Mouse (Mus musculus) heart, embryonic 15.5 days (tissue): Measurements from ENCODE around the gene Pgam1. TPM values are rescaled to one million over a fixed set of nuclear protein-coding genes. Genes with fewer than 3 reads are reported as not detected.

Source experiments
- ATAC-seq: fragments of 200-750 bp; cut with Nextera tagmentation; replicated peaks from 2 replicates; pipeline ENCODE4 v1.8.0; 2017; ENCODE audit warnings: low read depth, moderate TSS enrichment; ENCODE audit not compliant: insufficient number of reproducible peaks, insufficient read depth, low FRiP score
- H3K27ac ChIP-seq: fragments of 300-500 bp; sonication (generic); 2 replicates; pipeline ENCODE4 v1.5.1; 2015; ENCODE audit warnings: mild to moderate bottlenecking, inconsistent platforms
- H3K27me3 ChIP-seq: fragments of 300-500 bp; sonication (generic); 2 replicates; pipeline ENCODE4 v1.6.1; 2015; ENCODE audit warnings: inconsistent platforms
- H3K36me3 ChIP-seq: fragments of 300-500 bp; sonication (generic); 2 replicates; pipeline ENCODE4 v1.6.1; 2015; ENCODE audit warnings: mild to moderate bottlenecking, inconsistent platforms
- H3K4me1 ChIP-seq: fragments of 300-500 bp; sonication (generic); replicated peaks from 2 replicates; pipeline ENCODE4 v1.6.1; 2015; ENCODE audit warnings: inconsistent platforms
- H3K4me2 ChIP-seq: fragments of 300-500 bp; sonication (generic); 2 replicates; pipeline ENCODE4 v1.6.1; 2015; ENCODE audit warnings: inconsistent platforms, mild to moderate bottlenecking, moderate library complexity
- H3K4me3 ChIP-seq: fragments of 300-500 bp; sonication (generic); 2 replicates; pipeline ENCODE4 v1.5.1; 2015; ENCODE audit warnings: mild to moderate bottlenecking, inconsistent platforms
- H3K9ac ChIP-seq: fragments of 300-500 bp; sonication (generic); 2 replicates; pipeline ENCODE4 v1.6.1; 2015; ENCODE audit warnings: mild to moderate bottlenecking, inconsistent platforms
- H3K9me3 ChIP-seq: fragments of 300-500 bp; sonication (generic); replicated peaks from 2 replicates; pipeline ENCODE4 v1.6.1; 2016; ENCODE audit warnings: inconsistent platforms
- WGBS: fragments of 180-500 bp; shearing (Covaris S2); methylation state at CpG from one replicate; pipeline ENCODE4 v1.1.7; 2015; ENCODE audit warnings: mixed read lengths; 5-methylcytosine and 5-hydroxymethylcytosine counted together
- polyA plus RNA-seq: library from polyadenylated mRNA; unstranded; fragments of >200 nt; fragmentation: Nextera tagmentation; extraction: Ambion mirVana; gene quantifications from 2 replicates; pipeline ENCODE4 v1.2.1, GENCODE M21; 2015

Pgam1 gene
- polyA plus RNA-seq, 1 experiment from 2014 or later: 666 TPM

DNA sequence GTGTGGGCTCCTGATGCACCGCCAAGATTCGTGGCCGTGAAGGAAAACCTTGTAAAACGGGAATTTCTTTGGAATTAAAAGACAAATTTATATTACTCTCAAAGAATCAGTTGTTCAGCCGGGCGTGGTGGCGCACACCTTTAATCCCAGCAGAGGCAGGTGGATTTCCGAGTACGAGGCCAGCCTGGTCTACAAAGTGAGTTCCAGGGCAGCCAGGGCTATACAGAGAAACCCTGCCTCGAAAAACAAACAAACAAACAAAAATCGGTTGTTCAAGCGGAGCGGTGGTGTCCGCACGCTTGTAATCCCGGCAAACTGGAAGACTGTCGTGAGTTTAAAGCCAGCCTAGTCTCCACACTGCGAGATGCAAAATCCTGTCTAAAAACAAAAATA, 15.4 kb upstream of the Pgam1 start:
- WGBS: 17% methylated on average over 18 of the region's 18 CpGs
- H3K27ac ChIP-seq: no peak overlapping the region
- peaks cover 15% of the 10 kb centered on the region for H3K4me1 ChIP-seq
- peak overlapping the region; percentile 96 for H3K4me3 ChIP-seq
- H3K9me3 ChIP-seq: no peaks in the 10 kb centered on the region
- peak overlapping the region; percentile 88 for H3K4me2 ChIP-seq
- H3K36me3 ChIP-seq: no peaks in the 10 kb centered on the region
- H3K9ac ChIP-seq: peak overlapping the region; percentile 56
- H3K27me3 ChIP-seq: no peaks in the 10 kb centered on the region
- ATAC-seq: no peak

DNA sequence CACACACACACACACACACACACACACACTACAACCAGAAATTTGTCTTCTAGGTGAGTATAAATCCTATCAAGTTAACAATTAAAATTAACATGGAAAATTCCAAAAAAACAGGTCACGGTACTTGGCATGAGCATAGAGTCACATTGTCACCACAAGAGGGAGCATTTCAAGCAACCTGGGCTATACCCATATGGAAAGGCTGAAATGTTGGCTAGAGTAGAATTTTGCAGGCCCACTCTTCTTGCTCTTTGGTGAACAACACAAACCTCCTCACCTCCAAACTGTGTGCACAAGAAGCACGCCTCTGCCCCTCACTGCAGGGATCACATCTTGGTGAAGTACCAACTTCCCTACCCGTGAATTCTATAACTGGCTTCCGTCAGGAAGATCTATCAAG, 12.9 kb upstream of the Pgam1 start:
- 44% methylated on average over 4 of the region's 4 CpGs for WGBS
- Histone ChIP-seq H3K36me3 (no peaks in the 10 kb centered on the region), H3K9me3 (no peaks in the 10 kb centered on the region)

DNA sequence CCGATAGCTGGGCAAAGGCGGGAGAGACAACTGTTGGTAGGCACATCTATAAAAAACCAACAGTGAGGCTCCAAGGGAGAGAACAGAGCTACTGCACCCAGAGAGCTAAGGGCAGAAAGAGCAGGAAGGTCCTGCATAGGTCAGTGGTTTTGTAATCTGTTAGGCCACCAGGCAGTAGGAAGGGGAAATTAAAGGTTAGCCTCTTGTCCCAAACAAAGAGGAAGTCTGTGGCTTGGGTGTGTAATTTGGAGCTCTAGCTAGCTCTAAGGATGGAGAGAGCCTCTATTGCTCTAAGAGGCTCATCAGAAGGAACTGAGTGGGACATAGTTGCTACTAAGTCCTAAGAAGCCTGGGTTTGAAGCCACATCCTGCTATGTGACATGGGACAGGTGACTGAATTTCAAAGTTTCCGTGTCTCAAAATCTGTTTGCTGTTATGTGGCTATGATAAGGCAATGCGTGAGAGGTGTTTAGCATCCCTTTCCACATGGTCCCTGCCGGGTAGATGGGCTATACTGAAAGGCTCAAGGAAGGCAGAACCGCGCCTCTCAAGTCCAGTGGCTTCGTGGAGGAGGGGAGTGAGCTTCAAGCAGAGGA, 11.1 kb upstream of the Pgam1 start:
- WGBS: 77% methylated on average over 8 of the region's 8 CpGs
- H3K27me3 ChIP-seq: no peaks in the 10 kb centered on the region
- ATAC-seq: no peak
- no peaks in the 10 kb centered on the region for H3K36me3 ChIP-seq
- H3K4me1 ChIP-seq: peaks cover 13% of the 10 kb centered on the region
- H3K27ac ChIP-seq: no peak overlapping the region
- H3K4me2 ChIP-seq: no peak overlapping the region
- H3K4me3 ChIP-seq: no peak overlapping the region
- no peaks in the 10 kb centered on the region for H3K9me3 ChIP-seq
- H3K9ac ChIP-seq: no peak overlapping the region

More for the DNA sequence above, 12.9 kb upstream of the Pgam1 start:
- Histone ChIP-seq H3K4me3 (no peak overlapping the region), H3K4me1 (peaks cover 24% of the 10 kb centered on the region), H3K27me3 (no peaks in the 10 kb centered on the region), H3K4me2 (no peak overlapping the region), H3K27ac (no peak overlapping the region), H3K9ac (no peak overlapping the region)
- no peak for ATAC-seq

DNA sequence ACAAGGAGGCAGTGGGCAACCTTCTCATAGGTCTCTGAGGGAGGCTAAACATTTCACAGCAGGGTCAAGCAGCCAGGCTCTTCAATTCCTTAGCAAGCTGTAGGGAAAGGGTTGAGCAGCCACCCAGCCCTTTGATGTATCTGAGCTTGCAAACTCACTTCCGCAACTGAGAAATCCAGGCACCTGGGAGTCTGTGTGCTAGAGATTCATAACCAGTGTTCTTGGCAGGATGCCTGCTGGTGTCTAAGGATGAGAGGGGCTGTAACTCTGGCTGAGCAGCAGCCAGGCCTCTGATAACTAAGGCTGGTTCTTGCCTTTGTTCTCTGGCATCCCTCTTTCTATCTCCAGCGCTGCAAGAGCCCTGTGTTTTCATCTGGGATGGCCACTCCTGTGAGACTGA, 10.0 kb upstream of the Pgam1 start:
- peaks cover 12% of the 10 kb centered on the region for H3K4me1 ChIP-seq
- no peak overlapping the region for H3K4me2 ChIP-seq
- no peaks in the 10 kb centered on the region for H3K36me3 ChIP-seq
- no peaks in the 10 kb centered on the region for H3K27me3 ChIP-seq
- no peaks in the 10 kb centered on the region for H3K9me3 ChIP-seq
- H3K27ac ChIP-seq: no peak overlapping the region
- ATAC-seq: peak; percentile 39; the same call in 1 of the 2 replicates
- no peak overlapping the region for H3K9ac ChIP-seq
- no peak overlapping the region for H3K4me3 ChIP-seq
- WGBS: 18% methylated on average over 2 of the region's 2 CpGs

DNA sequence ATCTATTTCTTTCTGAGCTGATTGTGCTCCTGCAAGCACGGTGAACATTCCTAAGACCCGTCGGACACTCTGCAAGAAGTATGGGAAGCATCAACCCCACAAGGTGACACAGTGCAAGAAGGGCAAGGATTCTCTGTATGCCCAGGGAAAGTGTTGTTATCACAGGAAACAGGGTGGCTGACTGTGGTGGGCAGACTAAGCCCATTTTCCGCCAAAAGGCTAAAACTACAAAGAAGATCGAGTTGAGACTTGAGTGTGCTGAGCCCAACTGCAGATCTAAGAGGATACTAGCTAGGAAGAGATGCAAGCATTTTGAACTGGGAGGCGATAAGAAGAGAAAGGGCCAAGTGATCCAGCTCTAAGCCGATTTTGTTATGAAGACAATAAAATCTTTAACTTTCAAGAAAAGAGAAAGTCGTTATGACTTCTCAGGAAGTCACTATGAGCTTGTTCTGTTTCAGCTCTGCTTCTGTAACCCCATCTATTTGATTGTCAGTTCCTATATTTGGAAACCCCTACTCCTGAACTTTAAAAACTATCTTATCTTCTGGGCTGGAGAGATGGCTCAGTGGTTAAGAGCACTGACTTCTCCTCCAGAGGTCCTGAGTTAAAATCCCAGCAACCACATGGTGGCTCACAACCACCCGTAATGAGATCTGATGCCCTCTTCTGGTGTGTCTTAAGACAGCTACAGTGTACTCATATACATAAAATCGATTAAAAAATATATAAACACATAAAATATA, 8.7 kb upstream of the Pgam1 start:
- Histone ChIP-seq H3K36me3 (no peaks in the 10 kb centered on the region), H3K9ac (no peak overlapping the region), H3K27me3 (no peaks in the 10 kb centered on the region), H3K9me3 (no peaks in the 10 kb centered on the region), H3K4me1 (peaks cover 21% of the 10 kb centered on the region), H3K4me2 (no peak overlapping the region), H3K27ac (no peak overlapping the region), H3K4me3 (no peak overlapping the region)
- ATAC-seq: no peak
- 67% methylated on average over 10 of the region's 10 CpGs for WGBS

DNA sequence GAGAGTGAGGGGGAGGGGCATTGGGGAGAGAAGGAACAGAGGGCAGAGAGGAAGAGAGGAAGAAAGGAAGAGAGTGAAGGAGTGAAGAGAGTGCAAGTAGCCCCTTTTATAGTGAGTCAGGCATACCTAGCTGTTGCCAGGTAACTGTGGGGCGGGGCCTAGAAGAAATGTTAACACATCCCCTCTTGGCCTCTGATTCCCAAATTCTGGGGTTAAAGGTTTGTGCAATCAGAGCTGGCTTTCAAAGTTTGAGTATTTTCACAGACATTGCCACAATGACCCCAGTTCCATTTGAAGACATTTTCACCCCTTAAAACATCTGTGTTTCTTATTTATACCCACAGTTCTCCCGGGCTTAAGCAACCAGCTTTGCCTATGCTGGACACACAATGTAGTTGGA, 6.5 kb upstream of the Pgam1 start:
- Histone ChIP-seq H3K4me3 (no peak overlapping the region), H3K4me1 (peaks cover 21% of the 10 kb centered on the region), H3K4me2 (no peak overlapping the region), H3K27ac (no peak overlapping the region), H3K36me3 (no peaks in the 10 kb centered on the region), H3K9ac (no peak overlapping the region), H3K27me3 (no peaks in the 10 kb centered on the region), H3K9me3 (no peaks in the 10 kb centered on the region)
- ATAC-seq: no peak
- 86% methylated on average over 2 of the region's 2 CpGs for WGBS

DNA sequence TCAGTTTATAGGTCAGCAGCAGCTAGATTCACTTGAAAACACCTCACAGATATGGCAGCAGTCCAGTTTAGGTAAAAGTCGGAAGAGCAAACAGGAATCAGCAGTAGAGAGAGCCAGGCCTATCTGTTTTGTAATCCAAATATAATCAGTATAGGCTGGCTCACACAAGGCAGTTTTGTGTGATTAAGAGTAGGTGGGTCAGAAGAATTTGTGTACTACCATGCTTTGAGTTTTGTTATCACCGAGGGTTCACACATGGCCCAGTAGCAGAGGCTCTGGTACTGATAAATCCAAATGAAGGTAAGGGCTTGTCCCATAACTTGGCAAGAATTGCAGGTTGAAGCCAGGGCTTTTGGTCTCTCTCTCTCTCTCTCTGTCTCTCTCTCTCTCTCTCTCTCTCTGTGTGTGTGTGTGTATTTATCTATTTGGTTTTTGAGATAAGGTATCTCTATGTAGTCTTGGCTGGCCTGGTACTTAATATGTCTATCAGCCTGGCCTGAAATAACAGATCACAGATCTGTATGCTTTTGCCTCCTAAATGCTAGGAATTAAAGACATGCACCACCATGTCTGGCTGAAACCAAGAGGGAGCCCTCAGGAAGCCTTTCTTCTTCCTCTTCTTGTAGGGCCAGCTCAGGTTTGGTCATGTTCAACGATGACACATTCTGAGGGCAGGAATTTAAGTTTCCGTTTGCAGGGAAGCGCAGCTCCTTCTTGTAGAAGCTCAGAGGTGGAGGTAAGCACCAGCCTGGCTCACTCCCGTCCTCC, 5.2 kb upstream of the Pgam1 start:
- H3K27ac ChIP-seq: peak overlapping the region; percentile 33; the same call in 1 of the 2 replicates
- peaks cover 20% of the 10 kb centered on the region for H3K4me1 ChIP-seq
- WGBS: 32% methylated on average over 6 of the region's 6 CpGs

DNA sequence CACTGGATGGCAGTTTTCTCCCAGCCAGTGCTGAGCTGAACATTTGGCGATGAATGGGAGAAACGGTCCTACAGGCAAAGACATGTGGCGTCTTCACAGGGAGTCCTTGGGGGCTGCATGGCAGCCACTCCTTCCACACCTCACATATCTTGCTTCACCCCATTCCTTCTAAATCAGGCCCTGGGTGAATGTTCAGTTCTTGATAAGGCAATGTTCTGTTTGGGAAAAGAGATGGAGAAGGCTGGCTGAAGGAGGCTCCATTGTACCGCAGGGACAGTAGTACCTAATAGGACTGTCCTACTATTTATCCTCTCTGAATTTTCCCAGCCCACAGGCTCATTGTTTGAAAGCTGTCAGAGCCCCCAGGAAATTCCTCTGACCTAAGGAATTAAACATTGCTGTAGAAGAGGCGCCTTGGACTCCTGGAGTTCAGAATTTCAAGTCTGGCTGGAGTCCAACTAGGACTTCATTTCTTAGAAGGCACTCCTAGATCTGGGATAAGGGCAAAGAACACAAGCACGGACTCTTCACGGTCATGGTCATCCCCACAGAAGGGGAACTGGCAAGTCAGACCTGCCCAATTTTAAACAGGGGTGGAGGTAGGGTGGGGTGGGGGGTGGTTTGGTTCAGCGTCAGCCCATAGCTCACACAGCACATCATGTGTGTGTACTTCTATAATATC, 4.5 kb upstream of the Pgam1 start:
- Histone ChIP-seq H3K36me3 (no peaks in the 10 kb centered on the region), H3K9me3 (no peaks in the 10 kb centered on the region), H3K27me3 (no peaks in the 10 kb centered on the region), H3K4me1 (peaks cover 15% of the 10 kb centered on the region), H3K9ac (no peak overlapping the region), H3K27ac (peak overlapping the region; percentile 33; the same call in 1 of the 2 replicates), H3K4me2 (no peak overlapping the region), H3K4me3 (no peak overlapping the region)
- 30% methylated on average over 8 of the region's 8 CpGs for WGBS
- ATAC-seq: no peak

More for the DNA sequence above, 5.2 kb upstream of the Pgam1 start:
- no peaks in the 10 kb centered on the region for H3K9me3 ChIP-seq
- no peak overlapping the region for H3K4me2 ChIP-seq
- no peaks in the 10 kb centered on the region for H3K36me3 ChIP-seq
- 0 out of 2 replicates have a peak, but pooled peaks have one; percentile 17 for ATAC-seq
- no peak overlapping the region for H3K4me3 ChIP-seq
- no peaks in the 10 kb centered on the region for H3K27me3 ChIP-seq
- no peak overlapping the region for H3K9ac ChIP-seq

DNA sequence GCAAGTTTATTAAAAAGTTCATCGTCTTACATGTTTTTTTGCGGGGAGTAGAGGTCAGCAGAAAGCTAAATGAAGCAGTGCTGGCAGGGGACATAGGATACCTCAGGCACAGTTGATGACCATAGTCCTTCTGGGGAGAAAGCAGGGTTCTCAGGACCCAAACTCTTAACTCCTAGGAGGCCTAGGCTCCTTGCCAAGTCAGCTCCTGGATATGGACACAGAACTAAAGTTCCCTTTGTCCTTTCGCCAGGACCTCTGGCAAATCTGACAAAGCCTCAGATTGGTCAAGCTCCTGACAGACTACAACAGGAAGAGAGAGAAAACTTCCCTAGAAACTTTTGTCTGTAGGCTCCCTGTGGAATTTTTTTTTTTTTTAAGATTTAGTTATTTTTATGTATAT, 3.0 kb upstream of the Pgam1 start:
- Histone ChIP-seq H3K27me3 (no peaks in the 10 kb centered on the region), H3K36me3 (no peaks in the 10 kb centered on the region), H3K9ac (no peak overlapping the region), H3K4me2 (no peak overlapping the region), H3K4me3 (no peak overlapping the region), H3K9me3 (no peaks in the 10 kb centered on the region), H3K4me1 (peaks cover 17% of the 10 kb centered on the region), H3K27ac (no peak overlapping the region)
- no peak for ATAC-seq
- 76% methylated on average over 3 of the region's 3 CpGs for WGBS

DNA sequence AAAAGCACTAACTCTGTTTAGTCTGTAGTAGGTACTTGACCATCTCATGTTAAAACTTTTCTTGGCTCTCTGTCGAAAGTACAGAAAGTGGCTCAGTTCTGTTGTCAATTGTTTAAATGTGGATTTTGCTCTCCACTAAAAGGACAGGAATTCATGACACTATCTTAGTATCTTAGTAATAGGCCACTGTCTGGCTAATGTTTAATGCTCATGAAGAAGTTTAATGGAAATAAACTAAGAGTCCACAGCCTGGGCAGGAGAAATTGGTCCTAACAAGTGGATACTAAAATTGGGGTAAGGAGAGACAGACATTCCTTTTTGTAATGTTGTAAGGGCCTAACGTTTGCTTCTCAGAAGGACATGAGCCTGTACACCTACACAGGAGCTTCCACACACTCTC, 1.3 kb upstream of the Pgam1 start:
- no peak overlapping the region for H3K9ac ChIP-seq
- no peak overlapping the region for H3K4me2 ChIP-seq
- H3K4me3 ChIP-seq: no peak overlapping the region
- peaks cover 32% of the 10 kb centered on the region for H3K4me1 ChIP-seq
- H3K36me3 ChIP-seq: peaks cover 8% of the 10 kb centered on the region
- no peak for ATAC-seq
- 78% methylated on average over 2 of the region's 2 CpGs for WGBS
- H3K27me3 ChIP-seq: no peaks in the 10 kb centered on the region
- H3K9me3 ChIP-seq: no peaks in the 10 kb centered on the region
- peak overlapping the region; percentile 25; the same call in 1 of the 2 replicates for H3K27ac ChIP-seq
